Mouse (Mus musculus) myocyte (in vitro differentiated cells): ENCODE data around the gene Gm4969. TPM values are rescaled to one million over a fixed set of nuclear protein-coding genes. Genes with fewer than 3 reads are reported as not detected.

Experiments used
- H3K27me3 ChIP-seq: one replicate; pipeline ENCODE4 v1.6.1; 2011; ENCODE audit not compliant: control insufficient read depth, insufficient read depth, insufficient read length
- H3K36me3 ChIP-seq: one replicate; pipeline ENCODE4 v1.6.1; 2011; ENCODE audit not compliant: control insufficient read depth, insufficient read depth
- H3K4me2 ChIP-seq: one replicate; pipeline ENCODE4 v1.6.1; 2011; ENCODE audit warnings: low read depth, control low read depth
- H3K4me3 ChIP-seq: one replicate; pipeline ENCODE4 v1.5.1; 2011; ENCODE audit warnings: mild to moderate bottlenecking, control low read depth, moderate library complexity
- H3K79me2 ChIP-seq: one replicate; pipeline ENCODE4 v1.6.1; 2011; ENCODE audit not compliant: control insufficient read depth, insufficient read depth
- H3ac ChIP-seq: one replicate; pipeline ENCODE4 v1.6.1; 2011; ENCODE audit not compliant: control insufficient read depth, insufficient read length
- CEBPB ChIP-seq: IDR thresholded peaks from 2 replicates; pipeline ENCODE4 v1.6.1; 2011; ENCODE audit warnings: mild to moderate bottlenecking, moderate library complexity; ENCODE audit not compliant: poor library complexity, insufficient read depth, severe bottlenecking
- E2F4 ChIP-seq: IDR thresholded peaks from one replicate; pipeline ENCODE4 v1.6.1; 2011; ENCODE audit warnings: mild to moderate bottlenecking, control low read depth, moderate library complexity; ENCODE audit not compliant: insufficient read depth
- MAX ChIP-seq: IDR thresholded peaks from one replicate; pipeline ENCODE4 v1.6.1; 2011; ENCODE audit warnings: low read depth, mild to moderate bottlenecking, control low read depth
- MYOD1 ChIP-seq, 3 experiments: IDR thresholded peaks; one replicate each; pipeline ENCODE4 v1.6.1; 2011; ENCODE audit warnings: control low read depth in 2 of 3, low read depth in 2 of 3, mild to moderate bottlenecking in 2 of 3, moderate library complexity in 1 of 3; ENCODE audit not compliant: insufficient read length in 2 of 3, control insufficient read depth in 1 of 3
- MYOG ChIP-seq, 3 experiments: IDR thresholded peaks; one replicate each; pipeline ENCODE4 v1.6.1; 2011; ENCODE audit warnings: control low read depth in 2 of 3, low read depth in 2 of 3, mild to moderate bottlenecking in 2 of 3; ENCODE audit not compliant: insufficient read length in 2 of 3, control insufficient read depth in 1 of 3, insufficient read depth in 1 of 3
- POLR2A ChIP-seq: IDR thresholded peaks from one replicate; pipeline ENCODE4 v1.6.1; 2011; ENCODE audit warnings: low read depth, mild to moderate bottlenecking, control low read depth, moderate library complexity; ENCODE audit not compliant: insufficient read length
- POLR2AphosphoS2 ChIP-seq: IDR thresholded peaks from one replicate; pipeline ENCODE4 v1.6.1; 2011; ENCODE audit warnings: low read depth, control low read depth; ENCODE audit not compliant: insufficient read length
- REST ChIP-seq: IDR thresholded peaks from one replicate; pipeline ENCODE4 v1.6.1; 2011; ENCODE audit warnings: mild to moderate bottlenecking, control low read depth, moderate library complexity; ENCODE audit not compliant: insufficient read depth, insufficient read length
- SRF ChIP-seq: IDR thresholded peaks from one replicate; pipeline ENCODE4 v1.6.1; 2011; ENCODE audit warnings: low read depth; ENCODE audit not compliant: control insufficient read depth, insufficient read length
- TCF12 ChIP-seq: IDR thresholded peaks from one replicate; pipeline ENCODE4 v1.6.1; 2011; ENCODE audit warnings: mild to moderate bottlenecking, control low read depth; ENCODE audit not compliant: poor library complexity, insufficient read depth, severe bottlenecking
- TCF3 ChIP-seq: IDR thresholded peaks from one replicate; pipeline ENCODE4 v1.6.1; 2011; ENCODE audit warnings: low read depth, control low read depth; ENCODE audit not compliant: insufficient read length
- USF1 ChIP-seq: IDR thresholded peaks from one replicate; pipeline ENCODE4 v1.6.1; 2011; ENCODE audit warnings: low read depth, mild to moderate bottlenecking, control low read depth, moderate library complexity
- polyA plus RNA-seq: library from polyadenylated mRNA; unstranded; fragments of >200 nt; fragmentation: generic; extraction: Trizol; gene quantifications from one replicate; pipeline ENCODE4 v1.2.1, GENCODE M21; 2012; ENCODE audit warnings: missing spikeins

Gene Gm4969
- polyA plus RNA-seq = not detected

DNA sequence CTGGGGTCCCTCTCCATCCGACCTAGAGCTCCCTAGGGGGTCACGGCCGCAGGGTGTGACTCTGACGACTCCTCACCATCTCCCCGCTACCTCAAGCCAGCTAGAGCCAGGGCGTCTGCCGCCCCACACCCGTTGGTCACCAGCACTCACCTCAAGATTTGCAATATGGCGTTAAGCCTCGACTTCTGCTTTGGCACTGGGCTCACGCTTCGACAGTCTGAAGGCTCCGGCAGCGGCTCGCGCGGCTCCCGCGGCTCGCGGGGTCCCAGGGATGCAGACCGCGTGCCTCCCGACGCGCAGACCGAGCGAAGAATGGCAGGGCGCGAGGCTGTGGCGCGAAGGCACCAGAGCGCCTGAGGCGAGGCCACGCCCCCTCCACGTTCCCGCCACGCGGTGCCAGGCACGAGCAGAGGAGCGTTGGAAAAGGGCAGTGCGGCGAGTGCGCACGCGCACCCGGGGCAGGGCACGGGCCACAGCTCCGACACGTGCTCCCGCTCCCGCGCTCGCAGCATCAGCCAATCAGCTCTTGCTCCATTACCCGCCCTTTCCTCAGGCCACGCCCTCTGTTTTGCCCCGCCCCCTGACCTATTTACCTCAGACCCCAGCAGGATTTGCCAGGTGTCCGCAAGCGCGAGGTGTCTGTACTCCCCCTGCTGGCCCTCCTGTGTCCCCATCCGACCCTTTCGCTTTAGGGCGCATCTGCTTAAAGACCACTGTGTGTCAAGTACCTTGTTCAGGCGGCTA, at the start of gene Gm4969:
Gene Gm4969, minus strand, starts transcription at position 341 of the 744 bp plus-strand sequence.
- H3K4me2 ChIP-seq = peak within 1 kb of the TSS; percentile 60
- H3K79me2 ChIP-seq = peaks cover 26% of the 10 kb centered on the region
- H3K4me3 ChIP-seq = peak within 1 kb of the TSS; percentile 75
- no peak for TF ChIP-seq USF1
- no peak for TF ChIP-seq TCF3
- no peak within 1 kb of the TSS for H3ac ChIP-seq
- H3K27me3 ChIP-seq = no peaks in the 10 kb centered on the region
- no peaks in the 10 kb centered on the region for H3K36me3 ChIP-seq

DNA sequence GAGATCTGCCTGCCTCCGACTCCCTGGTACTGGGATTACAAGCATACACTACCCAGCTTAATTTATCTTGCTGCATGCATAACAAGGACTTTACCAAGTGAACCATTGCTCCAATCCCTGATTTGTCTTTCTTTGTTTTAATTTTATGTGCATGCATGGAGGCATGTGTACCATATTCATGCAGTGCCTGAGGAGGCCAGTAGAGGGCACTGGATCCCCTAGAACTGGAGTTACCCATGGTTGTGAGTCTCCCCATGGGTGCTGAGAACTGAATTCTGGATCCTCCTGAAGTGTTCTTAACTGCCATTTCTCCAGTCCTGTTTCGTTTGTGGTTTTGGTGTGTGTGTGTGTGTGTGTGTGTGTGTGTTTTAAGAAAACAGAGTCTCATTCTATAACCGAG, 48.8 kb upstream of the Gm4969 start:
- H3K27me3 ChIP-seq = no peaks in the 10 kb centered on the region
- no peak overlapping the region for H3ac ChIP-seq
- H3K79me2 ChIP-seq = no peaks in the 10 kb centered on the region
- H3K36me3 ChIP-seq = no peaks in the 10 kb centered on the region
- H3K4me2 ChIP-seq = no peak overlapping the region
- no peak overlapping the region for H3K4me3 ChIP-seq
- no peak for TF ChIP-seq MAX
- no peak for TF ChIP-seq SRF
- TF ChIP-seq POLR2A = no peak
- no peak for TF ChIP-seq CEBPB
- no peak for TF ChIP-seq TCF12
- TF ChIP-seq MYOD1 (IDR thresholded peaks at IDR 0.05; ENCODE audit: control insufficient read depth in 1 of 3, insufficient read length in 2 of 3, low read depth in 2 of 3) = no peak
- no peak for TF ChIP-seq POLR2AphosphoS2
- no peak for TF ChIP-seq USF1
- no peak for TF ChIP-seq REST
- no peak for TF ChIP-seq TCF3
- no peak for TF ChIP-seq E2F4
- TF ChIP-seq MYOG (IDR thresholded peaks at IDR 0.05; ENCODE audit: control insufficient read depth in 1 of 3, insufficient read depth in 1 of 3, insufficient read length in 2 of 3, low read depth in 2 of 3) = no peak

DNA sequence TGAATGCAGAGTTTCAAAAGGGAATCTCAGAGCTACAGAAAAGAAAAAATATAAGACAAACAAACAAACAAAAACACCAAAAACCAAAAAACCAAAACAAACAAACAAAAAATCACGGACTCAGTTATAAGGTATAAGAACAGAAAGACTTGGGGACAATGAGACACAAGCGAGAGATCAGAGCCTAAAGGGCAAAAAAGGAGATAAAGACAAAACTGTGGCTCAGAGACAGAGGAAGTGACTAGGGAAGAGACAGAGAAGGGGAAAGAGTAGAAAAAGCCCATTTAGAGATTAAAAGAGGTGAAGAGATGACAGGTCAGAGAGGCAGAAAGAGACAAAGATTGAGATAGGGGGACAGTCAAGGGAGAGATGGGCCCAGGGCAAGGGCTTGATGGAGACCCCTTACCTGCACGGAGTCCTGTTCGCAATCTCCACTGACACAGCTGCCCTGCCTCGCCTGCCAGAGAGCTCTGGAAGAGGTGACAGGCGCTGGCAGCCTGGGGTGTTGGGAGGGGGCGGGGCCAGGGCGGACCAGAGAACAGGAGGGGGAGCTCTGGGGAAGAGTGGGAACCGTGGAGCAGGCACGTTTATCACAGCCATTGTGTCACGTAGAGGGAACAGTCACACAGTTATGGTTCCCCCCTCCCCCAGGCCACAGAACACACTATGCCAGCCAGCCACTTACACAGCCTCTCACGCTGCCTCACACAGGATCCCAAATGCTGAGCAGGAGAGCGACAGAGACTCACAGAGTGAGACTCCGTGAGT, 47.7 kb upstream of the Gm4969 start, which contains the start of gene Gipr:
Gene Gipr, minus strand, starts transcription at position 472 of the 768 bp plus-strand sequence.
- no peak within 1 kb of the TSS for H3ac ChIP-seq
- H3K79me2 ChIP-seq = no peaks in the 10 kb centered on the region
- no peak within 1 kb of the TSS for H3K4me3 ChIP-seq
- H3K4me2 ChIP-seq = peak within 1 kb of the TSS; percentile 24
- H3K27me3 ChIP-seq = no peaks in the 10 kb centered on the region
- TF ChIP-seq POLR2AphosphoS2 (no peak), E2F4 (no peak), REST (no peak), TCF12 (no peak), SRF (no peak), CEBPB (no peak), TCF3 (no peak), USF1 (no peak), MYOD1 (IDR thresholded peaks at IDR 0.05; ENCODE audit: control insufficient read depth in 1 of 3, insufficient read length in 2 of 3, low read depth in 2 of 3) (no peak), POLR2A (no peak), MAX (no peak), MYOG (IDR thresholded peaks at IDR 0.05; ENCODE audit: control insufficient read depth in 1 of 3, insufficient read depth in 1 of 3, insufficient read length in 2 of 3, low read depth in 2 of 3) (no peak)
- H3K36me3 ChIP-seq = no peaks in the 10 kb centered on the region

DNA sequence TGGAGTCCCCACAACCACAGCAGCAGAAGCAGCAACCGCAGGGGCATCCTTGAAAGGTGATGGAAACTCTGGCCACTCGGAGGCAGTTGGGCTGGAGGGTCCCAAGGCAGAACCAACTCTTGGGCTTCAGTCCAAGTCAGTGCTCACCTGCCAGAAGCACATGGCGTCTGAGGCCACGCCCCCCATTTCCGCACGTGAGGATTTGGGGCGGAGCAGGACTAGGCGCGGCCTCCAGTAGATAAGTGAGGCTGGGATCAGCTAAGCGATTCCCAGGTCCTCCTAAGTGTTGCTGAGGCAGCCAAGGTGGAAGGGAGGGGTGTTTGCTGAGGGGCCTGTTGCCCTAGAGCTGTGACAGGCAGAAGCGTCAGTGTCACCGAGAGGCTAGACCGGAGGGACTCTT, 46.8 kb upstream of the Gm4969 start:
- Histone ChIP-seq H3K27me3 (no peaks in the 10 kb centered on the region), H3ac (no peak overlapping the region), H3K4me3 (no peak overlapping the region)

DNA sequence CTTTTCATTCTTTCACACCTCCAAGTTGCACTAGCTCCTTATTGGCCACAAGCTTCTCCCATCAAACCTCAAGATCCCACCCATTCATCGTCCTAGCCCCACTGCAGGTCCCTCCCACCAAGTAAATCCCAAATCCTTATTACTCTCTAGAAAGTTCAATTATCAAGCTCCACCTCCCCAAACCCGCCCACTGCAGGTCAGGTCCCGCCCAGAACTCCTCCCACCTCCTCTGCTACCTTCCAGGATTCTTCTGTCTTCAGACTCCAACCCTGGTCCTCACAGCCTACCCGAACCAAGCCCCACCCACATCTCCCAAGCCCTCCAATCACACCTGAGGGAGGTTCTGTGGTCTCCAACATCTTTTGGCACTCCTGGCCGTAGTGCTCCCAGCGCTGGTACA, 46.0 kb upstream of the Gm4969 start:
- peak overlapping the region; percentile 46 for H3K4me2 ChIP-seq
- no peak overlapping the region for H3K4me3 ChIP-seq
- no peaks in the 10 kb centered on the region for H3K27me3 ChIP-seq
- H3K36me3 ChIP-seq = no peaks in the 10 kb centered on the region
- no peaks in the 10 kb centered on the region for H3K79me2 ChIP-seq
- TF ChIP-seq POLR2A (no peak), SRF (no peak), POLR2AphosphoS2 (no peak)
- no peak overlapping the region for H3ac ChIP-seq

More for the DNA sequence above, 46.8 kb upstream of the Gm4969 start:
- Histone ChIP-seq H3K4me2 (peak overlapping the region; percentile 46), H3K79me2 (no peaks in the 10 kb centered on the region), H3K36me3 (no peaks in the 10 kb centered on the region)
- TF ChIP-seq POLR2AphosphoS2 (no peak), MYOD1 (IDR thresholded peaks at IDR 0.05; ENCODE audit: control insufficient read depth in 1 of 3, insufficient read length in 2 of 3, low read depth in 2 of 3) (no peak), USF1 (no peak)
